Mouse (Mus musculus) embryo, embryonic 10 days (tissue): Measurements from ENCODE around the gene Gabrr3.

Experiments
- DNase-seq: peaks from one replicate; pipeline ENCODE4 v3.0.0-alpha.2; 2015; ENCODE audit warnings: low spot score

Gene Gabrr3

DNA sequence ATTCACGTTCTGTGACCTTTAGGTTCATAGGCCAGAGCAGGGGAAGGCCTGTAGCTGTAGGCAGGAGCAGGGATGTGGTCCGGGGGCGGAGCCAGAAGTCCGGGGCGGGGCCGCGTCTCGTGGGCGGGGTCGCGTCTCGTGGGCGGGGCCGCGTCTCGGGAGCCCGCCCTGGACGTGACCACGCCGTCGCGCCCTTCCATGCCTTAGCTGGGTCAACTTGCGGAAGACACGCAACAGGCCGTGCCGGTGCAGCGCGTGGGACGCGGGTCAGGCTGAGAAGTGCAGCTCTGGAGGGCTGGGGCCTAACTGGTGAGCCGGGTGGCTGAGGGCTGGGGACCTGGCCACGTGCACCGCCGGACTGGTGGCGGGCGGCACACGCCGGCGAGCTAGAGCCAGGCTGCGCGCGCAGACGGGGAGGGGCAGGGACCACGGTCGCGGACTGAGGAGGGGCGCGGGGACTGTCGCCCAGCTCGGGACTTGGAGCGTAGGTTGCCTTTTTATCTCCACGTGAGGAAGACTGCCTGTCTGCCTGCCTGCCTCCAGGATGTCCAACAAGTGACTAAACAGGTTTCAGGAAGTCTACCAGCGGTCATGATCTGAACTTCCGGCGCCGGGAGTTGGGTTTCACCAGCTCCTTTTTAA is 64.6 kb downstream of the Gabrr3 start, which contains the start of gene Riox2:
Gene Riox2 (plus strand): TSS at position 139 of the 642 bp plus-strand sequence.
- DNase-seq: peak; percentile 93

DNA sequence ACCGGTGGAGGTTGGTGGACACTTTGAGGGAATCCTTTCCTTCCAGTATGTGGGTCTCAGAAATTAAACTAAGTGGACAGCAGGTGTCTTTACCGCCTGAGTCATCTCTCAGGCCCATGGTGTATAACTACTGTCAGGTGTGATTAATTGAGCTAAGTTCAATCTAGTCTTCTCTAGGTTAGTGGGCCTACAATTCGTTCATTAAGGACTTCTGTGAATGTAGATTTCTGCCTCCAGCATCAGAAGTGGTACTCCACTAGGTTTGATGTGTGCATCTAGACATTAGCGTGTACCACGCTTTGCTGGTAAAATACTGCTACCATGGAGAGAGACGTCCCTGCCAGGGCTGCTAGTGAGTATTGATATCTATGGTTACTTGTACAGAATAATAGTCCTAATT is 65.4 kb downstream of the Gabrr3 start:
- no peak for DNase-seq

- peak; percentile 72 for DNase-seq
Observed at GRCm38 (mm10) chr16:59474788-59475187, 67.7 kb downstream of the Gabrr3 start.

DNA sequence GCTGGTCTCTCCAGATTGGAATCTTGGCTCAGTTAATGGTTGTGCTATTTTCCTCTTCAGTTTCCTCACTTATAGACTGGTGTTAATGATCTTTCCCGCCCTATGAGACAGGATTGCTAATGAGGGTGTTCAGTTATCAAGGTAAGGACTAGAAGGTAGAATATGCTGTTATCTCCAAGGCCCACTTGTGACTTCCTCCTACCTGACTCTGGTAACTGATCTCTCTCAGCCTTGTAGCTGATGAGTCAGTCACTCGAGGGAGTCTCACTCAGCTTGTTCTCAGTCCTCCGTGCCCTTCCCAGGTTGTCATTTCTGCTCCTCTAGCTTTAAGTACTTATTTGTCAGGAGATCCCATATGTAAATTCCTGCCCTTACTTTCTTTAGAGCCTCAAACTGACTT is 70.8 kb downstream of the Gabrr3 start:
- no peak for DNase-seq

DNA sequence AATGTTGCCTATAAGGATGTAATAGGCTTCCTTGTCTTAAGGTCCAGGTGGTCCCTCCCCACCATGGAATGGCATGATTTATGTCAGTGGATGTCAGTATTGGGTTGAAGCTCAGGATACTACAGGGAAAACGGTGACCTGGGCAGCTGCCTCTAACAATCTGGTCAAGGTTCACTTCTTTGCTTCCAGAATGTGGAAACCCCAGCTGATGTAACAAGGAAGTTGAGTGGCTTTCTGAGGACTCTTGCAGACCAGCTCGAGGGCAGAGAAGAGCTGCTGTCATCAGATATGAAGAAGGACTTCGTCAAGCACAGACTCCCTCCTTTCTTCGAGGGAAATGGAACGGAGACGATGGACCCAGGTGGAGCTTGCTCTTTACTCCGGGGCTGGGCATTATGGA is 80.1 kb downstream of the Gabrr3 start:
- no peak for DNase-seq

DNA sequence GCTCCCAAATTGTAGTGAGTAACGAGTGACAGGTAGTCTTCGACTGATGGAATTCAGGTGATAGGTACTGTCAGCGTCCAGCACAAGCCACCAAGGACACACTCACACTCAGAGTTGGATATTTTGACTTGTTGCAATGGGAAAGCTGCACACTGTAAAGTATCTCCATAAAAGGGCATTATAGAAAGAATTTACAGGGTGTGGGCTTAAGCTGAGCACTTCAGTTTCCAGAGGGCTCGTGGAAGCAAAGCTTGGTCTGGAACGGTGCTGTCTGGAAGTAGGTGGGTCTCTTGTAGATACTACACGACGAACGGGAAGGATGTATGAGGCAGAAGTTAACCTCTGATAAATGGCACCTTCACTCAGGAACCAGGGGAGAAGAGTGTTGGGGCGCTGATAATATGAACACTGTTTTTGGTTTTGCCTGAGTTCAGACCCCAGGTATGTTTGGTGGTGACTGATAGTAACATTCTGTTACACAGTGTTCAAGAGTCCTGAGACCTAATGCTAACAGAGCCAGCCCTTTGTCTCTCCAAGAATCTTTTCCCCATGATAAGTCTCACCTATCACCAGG is 80.9 kb downstream of the Gabrr3 start:
- no peak for DNase-seq

DNA sequence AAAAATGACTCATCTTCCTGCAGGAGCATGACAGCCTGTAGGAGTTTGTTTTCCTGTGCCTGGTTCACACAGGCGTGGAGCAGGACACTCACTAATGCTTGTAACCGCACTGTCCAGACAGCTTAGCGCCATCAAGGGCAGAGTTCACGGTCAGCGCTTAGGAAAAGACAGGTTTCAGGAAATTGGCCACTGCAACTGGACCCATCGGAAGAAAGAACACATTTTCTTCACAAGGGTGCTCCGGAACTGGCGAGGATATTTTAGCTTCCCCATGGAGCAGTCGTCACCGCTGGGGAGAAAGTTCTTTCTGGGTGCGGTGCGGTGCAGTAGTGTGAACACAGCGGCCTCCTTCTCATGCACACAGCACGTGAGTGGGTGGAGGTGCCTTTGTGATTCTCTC is 86.1 kb downstream of the Gabrr3 start:
- no peak for DNase-seq

GRCm38 (mm10) chr16:59497947-59498346 is 90.8 kb downstream of the Gabrr3 start:
- no peak for DNase-seq

DNA sequence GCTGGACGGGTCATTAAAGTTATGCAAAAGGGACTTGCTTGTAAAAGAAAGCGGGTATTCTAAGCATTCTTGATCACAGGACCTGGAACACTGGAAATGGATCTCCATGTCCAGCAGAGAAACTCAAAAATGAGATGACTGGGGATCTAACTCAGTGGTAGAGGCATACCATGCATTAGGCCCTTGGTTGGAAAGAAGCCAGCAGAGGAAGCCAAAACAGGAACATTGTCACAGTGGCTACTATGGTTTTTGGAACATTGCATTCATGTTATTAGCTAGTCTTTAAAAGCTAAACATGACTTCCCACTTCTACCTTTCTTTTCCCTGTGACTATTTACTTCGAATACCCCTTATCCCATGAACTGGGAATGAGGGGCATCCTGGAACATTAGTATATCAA is 92.0 kb downstream of the Gabrr3 start:
- DNase-seq: no peak

DNA sequence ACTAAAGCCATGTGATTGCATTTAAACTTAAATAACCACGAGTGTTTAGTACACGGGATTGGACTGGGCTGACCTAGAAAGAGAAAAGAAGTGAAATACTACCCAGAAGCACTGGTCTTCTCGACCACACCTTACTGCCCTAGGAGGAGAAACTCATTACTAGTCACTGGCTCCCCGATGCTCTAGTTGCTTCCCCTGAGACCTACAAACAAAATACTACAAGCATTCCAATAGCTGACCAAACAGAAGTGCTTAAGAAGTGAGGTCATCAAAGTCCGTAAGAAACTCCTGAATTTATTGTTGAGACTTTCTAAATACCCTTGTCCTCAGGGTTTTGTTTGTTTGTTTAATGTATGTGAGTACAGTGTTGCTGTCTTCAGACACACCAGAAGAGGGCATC is 102.7 kb downstream of the Gabrr3 start:
- no peak for DNase-seq
